ENCODE assay signal across 11 mouse cellular contexts in the genomic region with DNA sequence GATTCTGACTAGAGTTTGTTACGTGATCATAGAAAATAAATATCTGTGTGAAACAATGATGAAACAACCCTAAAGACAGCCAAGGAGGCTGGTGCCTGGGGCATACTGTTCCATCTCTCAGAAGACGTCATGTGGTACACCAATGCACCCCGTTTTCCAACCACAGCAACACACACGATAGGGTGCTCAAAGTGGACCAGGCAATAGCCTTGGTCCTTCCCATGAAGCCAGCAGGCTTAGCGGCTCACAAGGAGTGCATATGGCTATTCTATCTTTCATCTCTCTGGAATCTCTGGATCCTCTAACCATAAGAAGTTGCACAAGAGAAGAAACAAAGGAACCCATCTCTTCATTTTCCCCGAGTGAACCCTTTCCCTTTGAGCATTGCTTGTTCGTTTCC. TPM values are rescaled to one million over a fixed set of nuclear protein-coding genes. Genes with fewer than 3 reads are reported as not detected.
A peak's percentile ranks its signal among the peaks of the same experiment; 100 is the strongest.
DNase-seq lines count a peak whose midpoint lies in the region; ATAC-seq and TF ChIP-seq lines count a peak whose summit lies in the region.
"Had no signal": no experiment of that assay in that cellular context is flagged by ENCODE, and none has a peak within 500 bp of the region (broad histone marks: within the 10 kb centered on the region; RNA-seq: fewer than 3 reads in every experiment).

No protein-coding gene starts in this region.

- 97% methylated on average over 7 of the region's 7 CpGs for WGBS in hindbrain, embryonic 11.5 days
- WGBS in midbrain, embryonic 16.5 days: 94% methylated on average over 7 of the region's 7 CpGs

- no peak overlapping the region for H3K4me3 ChIP-seq in gastrocnemius, adult 2 months
- no peak overlapping the region; the same call in 1 of the 2 replicates for H3K4me3 ChIP-seq in layer of hippocampus, adult 2 months
- no peak overlapping the region for H3K4me3 ChIP-seq in hindbrain, embryonic 11.5 days (ENCODE audit: low read depth, low read length)
- H3K4me3 ChIP-seq in midbrain, embryonic 16.5 days (ENCODE audit: low read depth, low read length): no peak overlapping the region

- H3K36me3 ChIP-seq in hindbrain, embryonic 11.5 days (ENCODE audit: control insufficient read depth, insufficient read depth, low read length): no peaks in the 10 kb centered on the region
- H3K36me3 ChIP-seq in midbrain, embryonic 16.5 days (ENCODE audit: control insufficient read depth, insufficient read depth, low read length): no peaks in the 10 kb centered on the region
- H3K36me3 ChIP-seq: G1E had no signal

- TF ChIP-seq CTCF in gastrocnemius, adult 2 months (IDR thresholded peaks at IDR 0.05): no peak
- TF ChIP-seq CTCF in layer of hippocampus, adult 2 months (conservative IDR thresholded peaks at IDR 0.05): no peak

- H3K27ac ChIP-seq in gastrocnemius, adult 2 months: peak overlapping the region; percentile 63
- H3K27ac ChIP-seq in layer of hippocampus, adult 2 months: peak overlapping the region; percentile 79
- H3K27ac ChIP-seq in hindbrain, embryonic 11.5 days (ENCODE audit: low read depth, low read length): peak overlapping the region; percentile 37
- peak overlapping the region; percentile 54; the same call in 1 of the 2 replicates for H3K27ac ChIP-seq in midbrain, embryonic 16.5 days (ENCODE audit: low read length)

- no peak for DNase-seq in gastrocnemius, adult 2 months
- no peak for DNase-seq in gastrocnemius, postnatal 4 days (ENCODE audit: low spot score in 2 of 2)
- no peak for DNase-seq in layer of hippocampus, adult 2 months (ENCODE audit: low spot score in 2 of 2)
- DNase-seq in layer of hippocampus, adult 9-11 months: no peak
- DNase-seq in hindbrain, embryonic 11.5 days (ENCODE audit: low spot score): no peak
- no peak for DNase-seq in natural killer cell, adult 2 months (ENCODE audit: low spot score in 2 of 2)
- DNase-seq: B cell, adult 2 months; thymus, adult 2 months had no signal

- intact Hi-C loops in gastrocnemius, adult 2 months (cut with DNase I): no loop called here

- H3K4me1 ChIP-seq in hindbrain, embryonic 11.5 days (replicated peaks; ENCODE audit: control insufficient read depth, insufficient read depth, low read length): no peaks in the 10 kb centered on the region
- H3K4me1 ChIP-seq in midbrain, embryonic 16.5 days (ENCODE audit: control insufficient read depth, insufficient read depth, low read length): peaks cover 7% of the 10 kb centered on the region

- H3K9ac ChIP-seq in hindbrain, embryonic 11.5 days (ENCODE audit: low read depth, low read length): no peak overlapping the region
- no peak overlapping the region for H3K9ac ChIP-seq in midbrain, embryonic 16.5 days (ENCODE audit: low read depth, low read length)

- ATAC-seq in hindbrain, embryonic 11.5 days (ENCODE audit: low FRiP score): no peak
- no peak for ATAC-seq in midbrain, embryonic 16.5 days
- ATAC-seq in inflammation-experienced regulatory T-cells, adult 6 months: no peak

- no peaks in the 10 kb centered on the region for H3K27me3 ChIP-seq in hindbrain, embryonic 11.5 days (ENCODE audit: control insufficient read depth, insufficient read depth, low read length)
- H3K27me3 ChIP-seq in midbrain, embryonic 16.5 days (ENCODE audit: control insufficient read depth, insufficient read depth, low read depth, low read length): no peaks in the 10 kb centered on the region

- no peak overlapping the region for H3K4me2 ChIP-seq in hindbrain, embryonic 11.5 days (replicated peaks; ENCODE audit: low read depth, low read length)
- H3K4me2 ChIP-seq in midbrain, embryonic 16.5 days (ENCODE audit: low read length): no peak overlapping the region

- no peaks in the 10 kb centered on the region for H3K9me3 ChIP-seq in hindbrain, embryonic 11.5 days (ENCODE audit: control insufficient read depth, low read length)
- no peaks in the 10 kb centered on the region for H3K9me3 ChIP-seq in midbrain, embryonic 16.5 days (replicated peaks; ENCODE audit: control insufficient read depth, low read length, poor library complexity, severe bottlenecking)
- H3K9me3 ChIP-seq: G1E had no signal

RNA-seq across cellular contexts. Expression of a gene that starts 40.1 kb away (rescaled TPM):
- 10 to 100 TPM; 11.9 to 18.6 TPM for total RNA-seq in gastrocnemius, adult 2 months (2021)
- total RNA-seq in gastrocnemius, postnatal 4 days (2021): 10 to 100 TPM; 30.1 to 31.2 TPM
- total RNA-seq in layer of hippocampus, adult 2 months (2021): 10 to 100 TPM; 17.9 to 18.5 TPM
- 7.3 and 9.0 TPM in 2 replicates for polyA plus RNA-seq in hindbrain, embryonic 11.5 days (2014; fragmentation: Nextera tagmentation; extraction: Ambion mirVana)
- polyA plus RNA-seq in midbrain, embryonic 16.5 days (2015; fragmentation: Nextera tagmentation; extraction: Ambion mirVana): 3.7 and 4.1 TPM in 2 replicates
- polyA plus RNA-seq in inflammation-experienced regulatory T-cells, adult 6 months (2017; shearing (Covaris generic)): 10 to 100 TPM; 16.4 to 26.3 (median 23.6) TPM
